Mouse (Mus musculus) midbrain, embryonic 12.5 days (tissue): ENCODE data around the gene Lgals1. TPM values are rescaled to one million over a fixed set of nuclear protein-coding genes. Genes with fewer than 3 reads are reported as not detected.

Source experiments
- ATAC-seq: fragments of 200-750 bp; cut with Nextera tagmentation; 2 replicates; pipeline ENCODE4 v1.8.0; 2017; ENCODE audit warnings: low read depth, moderate TSS enrichment, moderate library complexity; ENCODE audit not compliant: low FRiP score
- H3K27ac ChIP-seq: fragments of 300-500 bp; sonication (generic); replicated peaks from 2 replicates; pipeline ENCODE4 v1.5.1; 2016; ENCODE audit warnings: mild to moderate bottlenecking
- H3K27me3 ChIP-seq: fragments of 300-500 bp; sonication (generic); 2 replicates; pipeline ENCODE4 v1.6.1; 2016; ENCODE audit warnings: mild to moderate bottlenecking
- H3K36me3 ChIP-seq: fragments of 300-500 bp; sonication (generic); 2 replicates; pipeline ENCODE4 v1.6.1; 2016
- H3K4me1 ChIP-seq: fragments of 300-500 bp; sonication (generic); 2 replicates; pipeline ENCODE4 v1.6.1; 2016
- H3K4me2 ChIP-seq: fragments of 300-500 bp; sonication (generic); replicated peaks from 2 replicates; pipeline ENCODE4 v1.6.1; 2016; ENCODE audit warnings: mild to moderate bottlenecking, moderate library complexity
- H3K4me3 ChIP-seq: fragments of 300-500 bp; sonication (generic); 2 replicates; pipeline ENCODE4 v1.5.1; 2016; ENCODE audit warnings: mild to moderate bottlenecking
- H3K9ac ChIP-seq: fragments of 300-500 bp; sonication (generic); replicated peaks from 2 replicates; pipeline ENCODE4 v1.6.1; 2016; ENCODE audit warnings: mild to moderate bottlenecking, moderate library complexity
- H3K9me3 ChIP-seq: fragments of 300-500 bp; sonication (generic); 2 replicates; pipeline ENCODE4 v1.6.1; 2016; ENCODE audit warnings: mild to moderate bottlenecking
- WGBS: fragments of 180-500 bp; shearing (Covaris S2); methylation state at CpG from one replicate; pipeline ENCODE4 v1.1.7; 2016; 5-methylcytosine and 5-hydroxymethylcytosine counted together
- polyA plus RNA-seq: library from polyadenylated mRNA; unstranded; fragments of >200 nt; fragmentation: Nextera tagmentation; extraction: Ambion mirVana; gene quantifications from 2 replicates; pipeline ENCODE4 v1.2.1, GENCODE M21; 2016

Gene Lgals1
- polyA plus RNA-seq, 1 experiment from 2014 or later, result 420 TPM

DNA sequence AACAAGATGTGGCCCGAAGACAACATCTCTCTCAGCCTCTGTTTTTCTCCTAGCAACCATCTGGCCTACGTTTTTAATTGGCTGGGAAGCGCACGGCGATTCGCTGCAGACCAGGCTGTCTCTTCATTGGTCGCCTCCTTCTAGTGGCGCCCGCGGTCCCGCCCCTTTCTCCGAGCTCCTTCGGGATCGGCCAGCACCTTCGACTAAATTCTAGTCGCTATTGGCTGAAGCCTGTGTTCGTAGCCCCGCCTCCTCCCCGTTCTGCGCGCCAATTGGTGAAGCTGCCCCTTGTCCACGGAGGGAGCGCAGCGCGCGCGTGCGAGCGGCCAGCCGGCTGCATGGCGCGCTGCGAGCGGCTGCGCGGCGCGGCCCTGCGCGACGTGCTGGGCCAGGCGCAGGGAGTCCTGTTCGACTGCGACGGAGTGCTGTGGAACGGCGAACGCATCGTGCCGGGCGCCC lies 12.9 kb upstream of the Lgals1 start, which contains the start of gene Pdxp:
Gene Pdxp, plus strand, starts transcription at position 288 of the 459 bp plus-strand sequence.
- Histone ChIP-seq H3K27ac (peak within 1 kb of the TSS; percentile 92), H3K4me2 (peak within 1 kb of the TSS; percentile 86), H3K27me3 (peaks cover 4% of the 10 kb centered on the region; the same call in 1 of the 2 replicates), H3K4me1 (peaks cover 31% of the 10 kb centered on the region), H3K9me3 (no peaks in the 10 kb centered on the region), H3K4me3 (peak within 1 kb of the TSS; percentile 63), H3K9ac (peak within 1 kb of the TSS; percentile 76), H3K36me3 (peaks cover 12% of the 10 kb centered on the region; the same call in 1 of the 2 replicates)
- under 1% methylated on average over 51 of the region's 51 CpGs for WGBS
- peak; percentile 93 for ATAC-seq

DNA sequence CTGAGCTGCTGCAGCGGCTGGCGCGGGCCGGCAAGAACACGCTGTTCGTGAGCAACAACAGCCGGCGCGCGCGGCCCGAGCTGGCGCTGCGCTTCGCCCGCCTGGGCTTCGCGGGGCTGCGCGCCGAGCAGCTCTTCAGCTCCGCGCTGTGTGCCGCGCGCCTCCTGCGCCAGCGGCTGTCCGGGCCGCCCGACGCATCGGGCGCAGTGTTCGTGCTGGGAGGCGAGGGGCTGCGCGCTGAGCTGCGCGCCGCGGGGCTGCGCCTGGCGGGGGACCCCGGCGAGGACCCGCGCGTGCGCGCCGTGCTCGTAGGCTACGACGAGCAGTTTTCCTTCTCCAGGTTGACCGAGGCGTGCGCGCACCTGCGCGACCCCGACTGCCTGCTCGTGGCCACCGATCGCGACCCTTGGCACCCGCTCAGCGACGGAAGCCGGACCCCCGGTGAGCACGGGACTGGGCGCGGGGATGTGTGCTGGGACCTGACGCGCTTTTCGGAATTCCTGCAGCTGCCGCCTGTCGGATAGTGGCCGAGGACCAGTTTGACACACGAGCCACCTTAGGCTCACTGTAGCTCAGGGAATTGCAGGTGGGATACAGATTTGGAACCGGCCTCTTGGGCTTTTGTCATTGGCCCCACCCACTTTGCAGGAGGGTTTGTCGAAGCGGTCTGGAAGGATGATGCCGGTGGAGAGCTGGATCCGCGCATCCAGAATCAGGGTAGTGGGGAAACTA lies 12.3 kb upstream of the Lgals1 start:
- under 1% methylated on average over 87 of the region's 87 CpGs for WGBS
- ATAC-seq, result peak; percentile 59
- peaks cover 17% of the 10 kb centered on the region for H3K36me3 ChIP-seq

DNA sequence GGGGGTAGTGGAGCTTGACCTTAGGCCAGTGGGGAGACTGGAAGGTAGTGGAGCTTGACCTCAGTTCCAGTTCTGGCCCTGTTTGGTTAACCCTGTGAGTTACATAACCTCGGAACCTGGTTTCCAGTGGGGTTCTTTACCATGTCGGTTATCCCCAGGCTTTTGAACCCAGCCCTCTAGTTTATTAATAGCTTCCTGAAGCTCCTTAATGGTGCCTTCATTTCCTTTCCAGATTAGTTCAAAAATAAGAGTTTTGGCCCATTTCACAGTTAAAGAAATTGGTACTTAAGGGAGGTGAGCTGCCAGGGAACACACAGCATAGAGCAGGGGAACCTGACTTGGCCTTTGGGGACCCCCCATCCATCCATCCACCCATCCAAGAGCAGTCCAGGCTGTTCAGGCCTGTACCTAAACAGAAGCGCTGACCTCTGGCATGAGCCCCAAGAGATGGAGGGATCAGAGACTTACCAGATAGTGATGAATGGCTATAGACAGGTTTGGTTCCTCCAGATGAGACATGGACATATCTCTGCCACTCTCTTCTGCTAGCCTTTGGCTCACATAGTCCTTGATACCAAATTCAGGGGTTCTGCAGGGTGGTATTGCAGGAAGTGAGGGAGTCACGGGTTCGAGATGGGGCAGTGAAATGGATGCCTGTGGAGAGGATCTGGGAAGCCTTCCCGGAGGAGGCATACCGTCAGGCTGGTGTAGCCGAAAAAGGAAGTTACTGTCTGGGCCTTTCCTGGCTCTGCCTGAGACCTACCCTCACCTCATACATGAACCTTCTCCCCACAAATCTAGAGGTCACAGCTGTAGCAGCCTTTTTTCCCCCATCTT lies 11.5 kb upstream of the Lgals1 start:
- WGBS, result 57% methylated on average over 8 of the region's 8 CpGs
- Histone ChIP-seq H3K9me3 (no peaks in the 10 kb centered on the region), H3K4me1 (peaks cover 31% of the 10 kb centered on the region), H3K4me2 (peak overlapping the region; percentile 86), H3K36me3 (peaks cover 20% of the 10 kb centered on the region), H3K4me3 (peak overlapping the region; percentile 63), H3K27ac (peak overlapping the region; percentile 92; the same call in 1 of the 2 replicates), H3K9ac (peak overlapping the region; percentile 76), H3K27me3 (peaks cover 4% of the 10 kb centered on the region; the same call in 1 of the 2 replicates)
- no peak for ATAC-seq

More for the DNA sequence above, 12.3 kb upstream of the Lgals1 start:
- Histone ChIP-seq H3K9me3 (no peaks in the 10 kb centered on the region), H3K9ac (peak overlapping the region; percentile 76), H3K27ac (peak overlapping the region; percentile 92), H3K4me2 (peak overlapping the region; percentile 86), H3K4me3 (peak overlapping the region; percentile 63), H3K27me3 (peaks cover 4% of the 10 kb centered on the region; the same call in 1 of the 2 replicates), H3K4me1 (peaks cover 31% of the 10 kb centered on the region)

DNA sequence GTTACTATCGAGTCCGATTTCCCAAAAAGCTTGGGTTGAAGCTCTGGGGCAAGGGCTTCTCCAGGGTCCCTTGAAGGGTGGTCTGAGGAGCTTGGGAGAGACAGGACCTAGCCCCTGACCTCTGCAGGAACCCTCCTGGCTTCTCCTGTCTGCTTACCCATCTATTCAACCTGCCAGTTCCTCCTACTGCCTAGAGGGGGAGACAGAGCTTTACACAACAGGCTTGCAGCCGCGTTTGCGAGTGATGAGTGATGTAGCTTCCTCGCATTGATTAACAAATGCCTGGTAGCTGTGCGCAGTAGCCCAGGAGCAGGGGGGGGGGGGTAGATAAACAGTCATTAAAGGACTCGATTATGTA lies 10.9 kb upstream of the Lgals1 start:
- 9% methylated on average over 8 of the region's 8 CpGs for WGBS
- H3K27ac ChIP-seq, result peak overlapping the region; percentile 15; the same call in 1 of the 2 replicates
- peaks cover 20% of the 10 kb centered on the region for H3K36me3 ChIP-seq
- H3K4me1 ChIP-seq, result peaks cover 31% of the 10 kb centered on the region
- peak overlapping the region; percentile 86 for H3K4me2 ChIP-seq
- peak overlapping the region; percentile 76 for H3K9ac ChIP-seq
- ATAC-seq, result peak; percentile 17; the same call in 1 of the 2 replicates
- H3K4me3 ChIP-seq, result peak overlapping the region; percentile 63
- no peaks in the 10 kb centered on the region for H3K9me3 ChIP-seq
- H3K27me3 ChIP-seq, result peaks cover 4% of the 10 kb centered on the region; the same call in 1 of the 2 replicates

DNA sequence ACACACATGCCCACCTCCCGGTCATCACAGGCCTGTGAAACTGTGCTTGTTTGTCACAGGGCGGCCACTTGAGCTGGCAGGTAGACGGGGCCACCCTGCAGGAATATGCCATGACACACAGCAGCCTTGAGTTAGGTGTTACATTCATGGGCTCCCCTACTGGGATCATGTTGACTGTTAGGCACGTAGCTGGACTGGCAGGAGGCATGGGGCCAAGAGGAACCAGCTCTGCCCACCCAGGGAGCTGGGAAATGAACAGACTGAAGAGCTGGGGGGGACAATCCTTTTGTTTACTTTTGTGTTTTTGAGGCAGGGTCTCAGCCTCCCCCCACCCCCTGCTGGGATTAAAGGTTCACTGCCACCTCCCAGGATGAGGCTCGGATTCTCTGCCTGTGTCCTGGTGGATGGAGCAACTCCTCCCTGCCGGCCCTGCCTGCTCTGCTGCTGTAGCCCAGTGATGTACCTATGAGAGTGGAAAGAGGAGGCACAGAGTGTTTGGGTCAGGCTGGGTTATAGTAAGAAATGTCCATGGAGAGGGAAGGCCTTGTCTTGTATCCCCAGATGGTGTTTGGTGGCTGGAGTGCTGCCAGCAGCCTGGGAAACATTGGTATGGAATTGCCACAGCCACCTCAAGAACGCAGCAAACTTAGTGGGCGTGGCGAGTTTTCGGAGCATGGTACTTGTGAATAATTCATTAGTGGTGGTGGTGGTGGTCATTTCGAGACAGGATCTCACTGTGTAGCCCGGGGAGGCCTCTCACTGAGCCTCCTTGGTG lies 10.3 kb upstream of the Lgals1 start:
- Histone ChIP-seq H3K9me3 (no peaks in the 10 kb centered on the region), H3K36me3 (peaks cover 20% of the 10 kb centered on the region), H3K4me3 (peak overlapping the region; percentile 63), H3K27me3 (peaks cover 3% of the 10 kb centered on the region; the same call in 1 of the 2 replicates), H3K9ac (peak overlapping the region; percentile 76), H3K27ac (peak overlapping the region; percentile 15; the same call in 1 of the 2 replicates), H3K4me1 (peaks cover 31% of the 10 kb centered on the region), H3K4me2 (peak overlapping the region; percentile 86)
- no peak for ATAC-seq
- 43% methylated on average over 12 of the region's 12 CpGs for WGBS

DNA sequence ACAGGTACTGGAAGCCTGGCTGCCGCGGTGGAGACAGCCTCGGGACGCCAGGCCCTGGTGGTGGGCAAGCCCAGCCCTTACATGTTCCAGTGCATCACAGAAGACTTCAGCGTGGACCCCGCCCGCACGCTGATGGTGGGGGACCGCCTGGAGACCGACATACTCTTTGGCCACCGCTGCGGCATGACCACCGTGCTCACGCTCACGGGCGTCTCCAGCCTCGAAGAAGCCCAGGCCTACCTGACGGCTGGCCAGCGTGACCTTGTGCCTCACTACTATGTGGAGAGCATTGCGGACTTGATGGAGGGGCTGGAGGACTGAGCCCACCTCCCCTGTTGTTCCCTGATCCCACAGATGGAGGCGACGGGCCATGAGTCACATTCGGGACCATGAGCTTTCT lies 8.4 kb upstream of the Lgals1 start:
- Histone ChIP-seq H3K36me3 (peaks cover 20% of the 10 kb centered on the region), H3K4me1 (peaks cover 30% of the 10 kb centered on the region), H3K9ac (no peak overlapping the region), H3K27ac (no peak overlapping the region), H3K4me2 (no peak overlapping the region), H3K27me3 (no peaks in the 10 kb centered on the region), H3K9me3 (no peaks in the 10 kb centered on the region), H3K4me3 (no peak overlapping the region)
- ATAC-seq, result no peak
- WGBS, result 96% methylated on average over 23 of the region's 23 CpGs

DNA sequence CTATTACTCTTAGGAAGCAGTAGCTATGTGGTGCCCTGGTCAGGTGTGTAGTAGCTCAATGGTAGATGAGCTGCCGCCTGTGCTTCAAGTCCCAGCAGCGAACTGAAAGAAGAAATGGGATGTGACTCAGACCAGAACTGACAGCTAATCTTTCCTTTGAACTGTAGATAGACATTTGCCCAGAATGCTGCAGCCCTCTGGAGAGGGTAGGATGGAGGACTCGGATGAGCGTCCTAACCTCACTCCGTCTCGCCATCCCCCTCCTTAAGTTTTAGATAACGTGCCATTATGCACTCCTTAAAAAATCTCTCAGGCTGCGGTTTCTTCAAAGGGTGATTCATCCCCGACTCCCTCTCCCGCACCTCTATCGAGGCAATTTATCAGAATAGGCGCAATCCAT lies 6.6 kb upstream of the Lgals1 start:
- 83% methylated on average over 12 of the region's 12 CpGs for WGBS
- H3K27me3 ChIP-seq, result 0 out of 2 replicates have a peak, but pooled peaks cover 5% of the 10 kb centered on the region
- H3K4me1 ChIP-seq, result peaks cover 20% of the 10 kb centered on the region
- no peak overlapping the region for H3K4me2 ChIP-seq
- ATAC-seq, result no peak
- no peak overlapping the region for H3K27ac ChIP-seq
- H3K9me3 ChIP-seq, result no peaks in the 10 kb centered on the region
- H3K9ac ChIP-seq, result no peak overlapping the region
- H3K4me3 ChIP-seq, result no peak overlapping the region
- peaks cover 20% of the 10 kb centered on the region for H3K36me3 ChIP-seq

DNA sequence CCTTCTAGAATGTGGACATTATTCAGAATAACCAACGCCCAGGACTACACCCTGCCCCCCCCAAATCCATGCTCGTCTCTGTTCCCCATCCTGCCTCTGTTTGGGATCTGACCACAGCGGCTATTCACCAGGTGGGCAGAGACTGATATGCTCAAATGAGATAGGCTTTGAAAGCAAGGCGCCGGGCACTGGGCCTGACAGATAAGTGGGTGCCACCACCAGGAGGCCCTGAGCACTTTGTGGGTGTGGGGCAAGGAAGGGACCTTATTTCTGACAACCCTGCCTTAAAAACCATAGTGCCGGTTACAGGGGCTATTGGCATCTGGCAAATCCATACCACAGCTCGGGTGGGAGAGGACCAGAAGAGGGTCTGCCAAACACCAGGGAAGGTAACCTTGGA lies 3.8 kb upstream of the Lgals1 start:
- Histone ChIP-seq H3K27me3 (peaks cover 28% of the 10 kb centered on the region), H3K9ac (no peak overlapping the region), H3K9me3 (no peaks in the 10 kb centered on the region), H3K36me3 (peaks cover 15% of the 10 kb centered on the region), H3K4me1 (peaks cover 26% of the 10 kb centered on the region), H3K4me2 (no peak overlapping the region), H3K27ac (no peak overlapping the region), H3K4me3 (no peak overlapping the region)
- 87% methylated on average over 7 of the region's 7 CpGs for WGBS
- ATAC-seq, result no peak

DNA sequence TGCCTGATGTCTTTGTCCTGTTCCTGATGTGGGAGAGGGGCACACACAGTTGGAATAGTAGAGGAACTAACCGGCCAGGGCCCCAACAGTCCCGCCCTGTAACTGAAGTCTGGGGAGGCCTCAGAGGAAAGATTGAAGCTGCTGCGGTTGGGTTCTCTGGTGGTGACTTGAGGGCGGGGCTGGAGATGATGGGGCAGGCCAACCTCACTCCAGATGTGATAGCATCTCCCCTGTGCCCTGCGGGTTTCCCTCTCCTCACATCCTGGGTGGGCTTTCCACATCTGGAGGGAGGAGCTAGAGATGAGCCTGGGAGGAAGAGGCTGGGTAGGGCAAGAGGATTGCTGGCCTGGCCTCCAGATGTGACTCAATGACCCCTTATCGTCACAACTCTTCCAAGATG lies 2.9 kb upstream of the Lgals1 start:
- H3K4me3 ChIP-seq, result no peak overlapping the region
- H3K9ac ChIP-seq, result no peak overlapping the region
- no peak for ATAC-seq
- no peak overlapping the region for H3K4me2 ChIP-seq
- peaks cover 8% of the 10 kb centered on the region for H3K36me3 ChIP-seq
- peaks cover 35% of the 10 kb centered on the region for H3K4me1 ChIP-seq
- H3K27me3 ChIP-seq, result peaks cover 28% of the 10 kb centered on the region
- no peak overlapping the region for H3K27ac ChIP-seq
- no peaks in the 10 kb centered on the region for H3K9me3 ChIP-seq
- 74% methylated on average over 6 of the region's 6 CpGs for WGBS

DNA sequence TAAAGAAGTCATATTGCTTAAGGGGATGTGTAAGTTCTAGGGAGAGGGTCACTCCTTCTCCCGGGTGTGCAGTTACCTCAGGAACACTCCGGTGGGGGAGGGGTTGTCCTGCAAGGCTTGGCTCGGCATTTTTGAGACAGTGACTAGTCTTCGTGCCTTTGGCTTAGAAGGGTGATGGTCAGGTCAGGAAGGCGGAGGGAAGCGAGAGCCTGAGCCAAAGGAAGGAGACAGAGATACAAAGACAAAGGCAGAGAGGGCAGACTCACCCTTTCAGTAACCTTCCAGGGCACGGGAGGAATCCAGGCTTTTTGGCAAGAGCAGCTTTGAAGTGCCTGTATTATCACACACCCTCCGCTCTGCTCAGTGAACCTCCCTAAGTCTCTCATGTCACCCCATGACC lies 1.4 kb upstream of the Lgals1 start:
- Histone ChIP-seq H3K4me2 (no peak overlapping the region), H3K9me3 (no peaks in the 10 kb centered on the region), H3K27me3 (peaks cover 28% of the 10 kb centered on the region), H3K36me3 (no peaks in the 10 kb centered on the region), H3K9ac (no peak overlapping the region), H3K4me1 (peaks cover 36% of the 10 kb centered on the region), H3K27ac (no peak overlapping the region), H3K4me3 (no peak overlapping the region)
- 31% methylated on average over 8 of the region's 8 CpGs for WGBS
- no peak for ATAC-seq

DNA sequence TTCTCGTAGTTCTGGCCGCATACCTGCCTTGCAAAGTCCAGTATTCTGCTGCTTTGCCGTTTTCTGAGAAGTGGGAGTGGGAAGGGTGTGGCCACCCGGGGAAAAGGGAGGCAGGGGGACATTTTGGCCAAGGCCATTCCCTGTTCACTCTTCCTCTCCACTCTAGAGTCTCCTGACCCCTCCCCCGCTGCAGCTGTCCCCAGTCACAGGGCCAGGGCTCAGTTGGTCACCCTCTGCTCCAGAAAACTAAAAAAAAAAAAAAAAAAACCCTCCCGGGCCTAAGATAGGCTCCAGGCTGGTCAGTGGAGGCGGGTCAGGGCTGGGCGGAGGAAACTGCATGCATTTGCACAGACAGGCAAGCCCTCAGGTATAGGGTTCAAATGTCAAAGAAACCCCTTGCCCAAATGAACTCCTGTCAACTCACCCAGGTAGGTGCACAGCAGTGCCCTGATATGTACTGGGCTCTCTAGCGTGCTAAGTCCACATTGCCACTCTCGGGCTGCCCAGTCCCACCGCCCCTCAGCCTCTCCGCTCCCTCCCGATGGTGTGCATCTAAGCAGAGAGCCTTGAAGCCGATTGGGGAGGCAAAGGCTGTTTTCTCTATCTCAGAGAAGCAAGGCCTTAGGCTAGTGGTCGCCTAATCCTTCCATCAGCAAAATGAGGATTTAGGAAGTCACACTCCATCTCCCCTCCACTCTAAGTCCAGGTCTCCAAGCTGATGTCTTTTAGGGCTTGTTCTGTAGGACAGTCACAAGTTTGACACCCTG lies 679 bp downstream of the Lgals1 start:
- Histone ChIP-seq H3K4me1 (peaks cover 36% of the 10 kb centered on the region), H3K4me2 (peak overlapping the region; percentile 54), H3K36me3 (no peaks in the 10 kb centered on the region), H3K27ac (0 out of 2 replicates have a peak overlapping the region, but pooled peaks have one; percentile 6), H3K27me3 (peaks cover 28% of the 10 kb centered on the region), H3K9ac (no peak overlapping the region; the same call in 1 of the 2 replicates), H3K4me3 (peak overlapping the region; percentile 30), H3K9me3 (no peaks in the 10 kb centered on the region)
- WGBS, result 24% methylated on average over 15 of the region's 15 CpGs
- ATAC-seq, result peak; percentile 35; the same call in 1 of the 2 replicates
